Mouse (Mus musculus) cerebellum, adult 11-12 months (tissue): ENCODE measurements at regions not wholly inside any gene's neighbourhood (a gene's known extent, or its start where the extent isn't known, plus 50 kb on each side); places are given as distances from the start of the nearest gene placed in this dataset.
A peak's percentile ranks its signal among the peaks of the same experiment; 100 is the strongest.
"Not testable (repeated sequence)": the region's sequence is repeated elsewhere in the genome, so short reads cannot be mapped to it uniquely, and the experiment has no call there.

ENCODE experiments used
- DNase-seq: peaks from one replicate; pipeline ENCODE4 v3.0.0; 2022

DNA sequence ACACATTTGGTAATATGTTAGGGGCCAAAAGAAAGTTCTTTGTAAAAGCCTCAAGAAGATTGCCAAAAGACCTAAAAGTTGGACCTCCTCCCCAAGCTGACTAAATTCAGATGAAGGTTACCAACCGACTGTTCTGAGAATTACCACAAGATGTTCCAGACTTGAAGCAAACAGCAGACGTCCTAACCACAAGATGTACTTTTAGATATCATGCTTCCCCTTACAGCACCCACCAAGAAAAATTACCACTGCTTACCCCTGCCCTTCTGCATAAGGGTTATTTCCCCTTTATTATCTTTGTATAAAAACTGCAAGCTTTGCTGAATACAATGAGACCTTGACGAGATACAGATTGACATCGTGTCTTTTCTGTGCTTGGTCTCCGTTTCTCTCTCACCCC is 121.6 kb upstream of the Cst10 start:
- DNase-seq: no peak

- DNase-seq: no peak
Measured at GRCm38 (mm10) chr2:149284199-149284598, 120.7 kb upstream of the Cst10 start.

GRCm38 (mm10) chr2:149296936-149297335 is 107.9 kb upstream of the Cst10 start:
- not testable (repeated sequence) for DNase-seq

GRCm38 (mm10) chr2:149305553-149305952 is 99.3 kb upstream of the Cst10 start:
- no peak for DNase-seq

DNA sequence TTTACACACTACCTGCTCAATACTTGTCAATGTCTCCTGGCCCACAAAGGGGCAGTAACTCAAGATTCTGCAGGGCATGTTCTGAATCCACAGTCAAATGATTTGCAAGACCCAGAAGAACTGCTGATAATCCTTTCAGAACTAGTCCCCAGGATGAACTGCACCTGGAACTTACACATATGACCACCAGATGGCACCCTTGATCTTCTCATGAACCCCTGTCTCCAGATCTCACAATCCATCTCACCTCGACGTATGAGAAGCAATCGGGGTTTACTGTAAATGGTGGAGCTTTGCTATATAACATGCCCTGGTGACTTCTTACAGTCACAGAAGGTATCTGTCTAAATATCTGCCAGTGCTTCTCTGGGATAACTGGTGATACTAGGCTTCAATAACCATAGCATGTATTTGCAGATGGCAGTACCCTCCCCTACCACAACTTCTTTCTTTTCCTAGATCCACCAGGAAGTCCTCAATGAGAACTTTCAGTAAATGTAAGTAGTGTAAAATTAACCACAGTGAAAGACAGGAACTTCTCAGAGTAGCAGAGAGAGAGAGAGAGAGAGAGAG is 54.5 kb upstream of the Cst10 start:
- peak; percentile 5 for DNase-seq
